Mouse (Mus musculus): Measurements from ENCODE around the gene Cnbd2. TPM values are rescaled to one million over a fixed set of nuclear protein-coding genes. Genes with fewer than 3 reads are reported as not detected.

Gene Cnbd2
- 9.4 and 9.6 TPM in 2 replicates for polyA plus RNA-seq (2015; fragmentation: Nextera tagmentation; extraction: Ambion mirVana)

GRCm38 (mm10) chr2:156312297-156312897 lies at the start of gene Cnbd2, which contains the start of gene Scand1:
Gene Cnbd2, plus strand, starts transcription at chr2:156312299.
Gene Scand1, minus strand, starts transcription at chr2:156312704.
- peak; percentile 69 for TF ChIP-seq CTCF (IDR thresholded peaks at IDR 0.05; ENCODE audit: low read depth)
- peak within 1 kb of the TSS; percentile 99 for H3K27ac ChIP-seq (ENCODE audit: low read depth, low read length)
- H3K27me3 ChIP-seq (replicated peaks; ENCODE audit: control insufficient read depth, insufficient read depth, low read length) = no peaks in the 10 kb centered on the region
- peak within 1 kb of the TSS; percentile 96 for H3K9ac ChIP-seq (ENCODE audit: low read depth, low read length)
- H3K9me3 ChIP-seq (ENCODE audit: control insufficient read depth) = no peaks in the 10 kb centered on the region
- H3K36me3 ChIP-seq (ENCODE audit: control insufficient read depth, insufficient read depth) = no peaks in the 10 kb centered on the region; the same call in 1 of the 2 replicates
- under 1% methylated on average over 49 of the region's 49 CpGs for WGBS
- H3K4me1 ChIP-seq (replicated peaks; ENCODE audit: control insufficient read depth, insufficient read depth, low read length) = no peaks in the 10 kb centered on the region
- peak within 1 kb of the TSS; percentile 73 for H3K4me3 ChIP-seq (ENCODE audit: low read depth, low read length)
- peak within 1 kb of the TSS; percentile 79 for H3K4me2 ChIP-seq (replicated peaks; ENCODE audit: low read depth)
- ATAC-seq = peak; percentile 88

GRCm38 (mm10) chr2:156263204-156263893 lies 48.8 kb upstream of the Cnbd2 start:
- Histone ChIP-seq H3K27ac (ENCODE audit: low read depth, low read length) (no peak overlapping the region), H3K36me3 (ENCODE audit: control insufficient read depth, insufficient read depth) (peaks cover 22% of the 10 kb centered on the region), H3K4me3 (ENCODE audit: low read depth, low read length) (no peak overlapping the region), H3K4me1 (replicated peaks; ENCODE audit: control insufficient read depth, insufficient read depth, low read length) (no peaks in the 10 kb centered on the region), H3K9me3 (ENCODE audit: control insufficient read depth) (no peaks in the 10 kb centered on the region), H3K27me3 (replicated peaks; ENCODE audit: control insufficient read depth, insufficient read depth, low read length) (no peaks in the 10 kb centered on the region), H3K9ac (ENCODE audit: low read depth, low read length) (no peak overlapping the region), H3K4me2 (replicated peaks; ENCODE audit: low read depth) (no peak overlapping the region)
- 82% methylated on average over 4 of the region's 4 CpGs for WGBS
- no peak for TF ChIP-seq CTCF (IDR thresholded peaks at IDR 0.05; ENCODE audit: low read depth)
- ATAC-seq = no peak

DNA sequence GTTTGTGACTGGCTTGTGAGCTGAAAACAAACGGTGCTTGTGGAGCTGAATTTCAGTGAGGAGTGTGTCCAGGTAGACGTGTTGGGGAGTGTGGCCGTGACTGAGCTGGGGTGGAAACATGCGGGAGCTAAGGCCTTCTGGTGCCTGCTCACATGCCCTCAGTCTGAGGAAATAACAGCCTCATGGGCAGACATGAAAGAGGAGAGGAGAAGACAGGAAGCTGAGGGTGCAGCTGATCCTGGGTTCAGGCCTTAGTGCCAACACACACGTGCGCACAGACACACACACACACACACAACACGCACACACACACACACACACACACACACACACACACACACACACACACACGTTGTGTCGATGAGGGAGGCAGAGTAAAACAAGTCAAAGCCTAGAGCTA lies 44.5 kb upstream of the Cnbd2 start:
- Histone ChIP-seq H3K36me3 (ENCODE audit: control insufficient read depth, insufficient read depth) (peaks cover 11% of the 10 kb centered on the region; the same call in 1 of the 2 replicates), H3K4me2 (replicated peaks; ENCODE audit: low read depth) (no peak overlapping the region), H3K27ac (ENCODE audit: low read depth, low read length) (no peak overlapping the region), H3K27me3 (replicated peaks; ENCODE audit: control insufficient read depth, insufficient read depth, low read length) (no peaks in the 10 kb centered on the region), H3K4me1 (replicated peaks; ENCODE audit: control insufficient read depth, insufficient read depth, low read length) (no peaks in the 10 kb centered on the region), H3K4me3 (ENCODE audit: low read depth, low read length) (no peak overlapping the region), H3K9me3 (ENCODE audit: control insufficient read depth) (no peaks in the 10 kb centered on the region), H3K9ac (ENCODE audit: low read depth, low read length) (no peak overlapping the region)
- ATAC-seq = no peak
- WGBS = 87% methylated on average over 9 of the region's 9 CpGs
- TF ChIP-seq CTCF (IDR thresholded peaks at IDR 0.05; ENCODE audit: low read depth) = no peak

DNA sequence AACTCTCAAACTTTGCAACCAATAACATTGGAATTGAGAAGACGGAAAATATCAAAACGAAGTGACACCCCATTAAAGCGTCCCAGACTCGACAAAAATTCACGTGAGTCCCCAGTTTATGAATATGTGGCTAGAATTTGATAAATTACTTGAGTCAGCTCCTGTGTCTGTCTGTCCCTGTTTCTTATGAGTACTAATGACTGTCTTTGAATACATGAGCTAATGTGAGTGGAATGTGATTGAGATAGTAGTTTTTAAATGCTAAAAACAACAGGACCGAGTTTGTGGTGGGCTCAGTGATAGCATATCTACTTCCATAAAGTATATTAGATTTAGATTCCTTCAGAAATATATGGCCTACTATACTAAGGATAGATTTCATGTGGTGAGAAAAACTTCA lies 39.5 kb upstream of the Cnbd2 start:
- no peaks in the 10 kb centered on the region for H3K27me3 ChIP-seq (replicated peaks; ENCODE audit: control insufficient read depth, insufficient read depth, low read length)
- no peak overlapping the region for H3K4me2 ChIP-seq (replicated peaks; ENCODE audit: low read depth)
- ATAC-seq = no peak
- no peak overlapping the region for H3K27ac ChIP-seq (ENCODE audit: low read depth, low read length)
- no peak overlapping the region for H3K9ac ChIP-seq (ENCODE audit: low read depth, low read length)
- H3K4me3 ChIP-seq (ENCODE audit: low read depth, low read length) = no peak overlapping the region
- peaks cover 20% of the 10 kb centered on the region for H3K36me3 ChIP-seq (ENCODE audit: control insufficient read depth, insufficient read depth)
- H3K9me3 ChIP-seq (ENCODE audit: control insufficient read depth) = no peaks in the 10 kb centered on the region
- no peaks in the 10 kb centered on the region for H3K4me1 ChIP-seq (replicated peaks; ENCODE audit: control insufficient read depth, insufficient read depth, low read length)
- TF ChIP-seq CTCF (IDR thresholded peaks at IDR 0.05; ENCODE audit: low read depth) = no peak
- 86% methylated on average over 6 of the region's 6 CpGs for WGBS

GRCm38 (mm10) chr2:156278226-156279017 lies 33.7 kb upstream of the Cnbd2 start:
- H3K27ac ChIP-seq (ENCODE audit: low read depth, low read length) = no peak overlapping the region

DNA sequence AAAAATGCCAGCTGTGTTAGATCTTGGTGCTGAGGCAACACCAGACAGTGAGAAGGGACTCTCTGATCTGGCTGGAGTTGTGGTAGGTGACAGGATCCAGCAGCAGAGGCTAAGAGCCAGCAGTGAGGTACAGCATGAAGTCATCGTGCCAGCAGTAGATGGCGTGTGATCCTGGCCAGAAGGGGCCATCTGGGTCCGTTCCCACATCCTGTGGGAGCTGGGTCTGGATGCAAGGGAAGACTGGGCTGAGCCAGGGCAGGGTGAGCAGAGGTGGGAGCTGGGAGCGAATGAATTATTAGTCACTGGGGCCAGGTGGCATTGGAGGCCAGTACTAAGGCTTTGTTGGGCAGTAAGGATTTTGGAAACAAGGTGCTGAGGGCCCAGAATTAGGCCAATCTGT lies 30.9 kb upstream of the Cnbd2 start:
- Histone ChIP-seq H3K36me3 (ENCODE audit: control insufficient read depth, insufficient read depth) (peaks cover 28% of the 10 kb centered on the region), H3K4me2 (replicated peaks; ENCODE audit: low read depth) (no peak overlapping the region), H3K9me3 (ENCODE audit: control insufficient read depth) (no peaks in the 10 kb centered on the region), H3K4me1 (replicated peaks; ENCODE audit: control insufficient read depth, insufficient read depth, low read length) (no peaks in the 10 kb centered on the region), H3K27ac (ENCODE audit: low read depth, low read length) (no peak overlapping the region), H3K4me3 (ENCODE audit: low read depth, low read length) (no peak overlapping the region), H3K9ac (ENCODE audit: low read depth, low read length) (no peak overlapping the region), H3K27me3 (replicated peaks; ENCODE audit: control insufficient read depth, insufficient read depth, low read length) (no peaks in the 10 kb centered on the region)
- TF ChIP-seq CTCF (IDR thresholded peaks at IDR 0.05; ENCODE audit: low read depth) = no peak
- ATAC-seq = no peak
- 76% methylated on average over 4 of the region's 4 CpGs for WGBS

More at GRCm38 (mm10) chr2:156278226-156279017, 33.7 kb upstream of the Cnbd2 start:
- no peaks in the 10 kb centered on the region for H3K9me3 ChIP-seq (ENCODE audit: control insufficient read depth)
- no peaks in the 10 kb centered on the region for H3K27me3 ChIP-seq (replicated peaks; ENCODE audit: control insufficient read depth, insufficient read depth, low read length)
- TF ChIP-seq CTCF (IDR thresholded peaks at IDR 0.05; ENCODE audit: low read depth) = peak; percentile 94
- 50% methylated on average over 4 of the region's 4 CpGs for WGBS
- H3K9ac ChIP-seq (ENCODE audit: low read depth, low read length) = no peak overlapping the region
- H3K4me3 ChIP-seq (ENCODE audit: low read depth, low read length) = no peak overlapping the region
- no peaks in the 10 kb centered on the region for H3K4me1 ChIP-seq (replicated peaks; ENCODE audit: control insufficient read depth, insufficient read depth, low read length)
- H3K4me2 ChIP-seq (replicated peaks; ENCODE audit: low read depth) = no peak overlapping the region
- peak; percentile 69 for ATAC-seq
- H3K36me3 ChIP-seq (ENCODE audit: control insufficient read depth, insufficient read depth) = peaks cover 25% of the 10 kb centered on the region
